Mouse (Mus musculus): ENCODE measurements around the gene Ptprd. TPM values are rescaled to one million over a fixed set of nuclear protein-coding genes. Genes with fewer than 3 reads are reported as not detected.

Ptprd gene
- polyA plus RNA-seq, 1 experiment from 2014 or later = 30.4 TPM

- H3K9ac ChIP-seq (replicated peaks; ENCODE audit: low read depth, low read length) = no peak overlapping the region
- 70% methylated on average over 6 of the region's 6 CpGs for WGBS
- no peaks in the 10 kb centered on the region for H3K9me3 ChIP-seq (ENCODE audit: control insufficient read depth, low read depth, low read length)
- no peaks in the 10 kb centered on the region for H3K27me3 ChIP-seq (ENCODE audit: control insufficient read depth, insufficient read depth, low read length)
- no peak overlapping the region for H3K4me2 ChIP-seq (replicated peaks; ENCODE audit: low read depth, low read length)
- no peaks in the 10 kb centered on the region for H3K4me1 ChIP-seq (ENCODE audit: control insufficient read depth, insufficient read depth, low read length)
- H3K36me3 ChIP-seq (ENCODE audit: control insufficient read depth, insufficient read depth, low read length) = no peaks in the 10 kb centered on the region
- ATAC-seq (ENCODE audit: insufficient number of reproducible peaks, insufficient read depth, low FRiP score, low read depth) = no peak
- no peak overlapping the region for H3K27ac ChIP-seq (ENCODE audit: low read length)
- H3K4me3 ChIP-seq (ENCODE audit: low read depth, low read length) = no peak overlapping the region
These were observed 969.8 kb downstream of the Ptprd start for GRCm38 (mm10) chr4:77241852-77242455.

- no peak overlapping the region for H3K27ac ChIP-seq (ENCODE audit: low read length)
- H3K36me3 ChIP-seq (ENCODE audit: control insufficient read depth, insufficient read depth, low read length) = no peaks in the 10 kb centered on the region
- no peaks in the 10 kb centered on the region for H3K27me3 ChIP-seq (ENCODE audit: control insufficient read depth, insufficient read depth, low read length)
- no peak overlapping the region for H3K4me2 ChIP-seq (replicated peaks; ENCODE audit: low read depth, low read length)
- no peak overlapping the region for H3K4me3 ChIP-seq (ENCODE audit: low read depth, low read length)
- no peaks in the 10 kb centered on the region for H3K4me1 ChIP-seq (ENCODE audit: control insufficient read depth, insufficient read depth, low read length)
- no peak for ATAC-seq (ENCODE audit: insufficient number of reproducible peaks, insufficient read depth, low FRiP score, low read depth)
- no peaks in the 10 kb centered on the region for H3K9me3 ChIP-seq (ENCODE audit: control insufficient read depth, low read depth, low read length)
- no peak overlapping the region for H3K9ac ChIP-seq (replicated peaks; ENCODE audit: low read depth, low read length)
- 74% methylated on average over 1 of the region's 1 CpGs for WGBS
These were observed 973.6 kb downstream of the Ptprd start for GRCm38 (mm10) chr4:77238144-77238543.

GRCm38 (mm10) chr4:77233243-77233642 is 978.5 kb downstream of the Ptprd start:
- Histone ChIP-seq H3K4me2 (replicated peaks; ENCODE audit: low read depth, low read length) (no peak overlapping the region), H3K4me1 (ENCODE audit: control insufficient read depth, insufficient read depth, low read length) (no peaks in the 10 kb centered on the region), H3K36me3 (ENCODE audit: control insufficient read depth, insufficient read depth, low read length) (no peaks in the 10 kb centered on the region), H3K4me3 (ENCODE audit: low read depth, low read length) (no peak overlapping the region), H3K9ac (replicated peaks; ENCODE audit: low read depth, low read length) (no peak overlapping the region), H3K27me3 (ENCODE audit: control insufficient read depth, insufficient read depth, low read length) (no peaks in the 10 kb centered on the region), H3K9me3 (ENCODE audit: control insufficient read depth, low read depth, low read length) (no peaks in the 10 kb centered on the region), H3K27ac (ENCODE audit: low read length) (no peak overlapping the region)
- WGBS = 78% methylated on average over 2 of the region's 2 CpGs
- no peak for ATAC-seq (ENCODE audit: insufficient number of reproducible peaks, insufficient read depth, low FRiP score, low read depth)

- WGBS = 87% methylated on average over 8 of the region's 8 CpGs
- no peaks in the 10 kb centered on the region for H3K4me1 ChIP-seq (ENCODE audit: control insufficient read depth, insufficient read depth, low read length)
- no peaks in the 10 kb centered on the region for H3K27me3 ChIP-seq (ENCODE audit: control insufficient read depth, insufficient read depth, low read length)
- no peak overlapping the region for H3K9ac ChIP-seq (replicated peaks; ENCODE audit: low read depth, low read length)
- no peak overlapping the region for H3K27ac ChIP-seq (ENCODE audit: low read length)
- no peaks in the 10 kb centered on the region for H3K36me3 ChIP-seq (ENCODE audit: control insufficient read depth, insufficient read depth, low read length)
- ATAC-seq (ENCODE audit: insufficient number of reproducible peaks, insufficient read depth, low FRiP score, low read depth) = no peak
- H3K4me2 ChIP-seq (replicated peaks; ENCODE audit: low read depth, low read length) = no peak overlapping the region
- no peak overlapping the region for H3K4me3 ChIP-seq (ENCODE audit: low read depth, low read length)
- H3K9me3 ChIP-seq (ENCODE audit: control insufficient read depth, low read depth, low read length) = no peaks in the 10 kb centered on the region
These were observed 1042.9 kb downstream of the Ptprd start for GRCm38 (mm10) chr4:77168866-77169265.

- no peaks in the 10 kb centered on the region for H3K9me3 ChIP-seq (ENCODE audit: control insufficient read depth, low read depth, low read length)
- 76% methylated on average over 3 of the region's 3 CpGs for WGBS
- no peaks in the 10 kb centered on the region for H3K4me1 ChIP-seq (ENCODE audit: control insufficient read depth, insufficient read depth, low read length)
- ATAC-seq (ENCODE audit: insufficient number of reproducible peaks, insufficient read depth, low FRiP score, low read depth) = no peak
- no peak overlapping the region for H3K4me3 ChIP-seq (ENCODE audit: low read depth, low read length)
- no peaks in the 10 kb centered on the region for H3K36me3 ChIP-seq (ENCODE audit: control insufficient read depth, insufficient read depth, low read length)
- H3K4me2 ChIP-seq (replicated peaks; ENCODE audit: low read depth, low read length) = no peak overlapping the region
- no peaks in the 10 kb centered on the region for H3K27me3 ChIP-seq (ENCODE audit: control insufficient read depth, insufficient read depth, low read length)
- no peak overlapping the region for H3K9ac ChIP-seq (replicated peaks; ENCODE audit: low read depth, low read length)
- no peak overlapping the region for H3K27ac ChIP-seq (ENCODE audit: low read length)
These were observed 1054.2 kb downstream of the Ptprd start for GRCm38 (mm10) chr4:77157601-77158000.

GRCm38 (mm10) chr4:77155561-77155960 is 1056.2 kb downstream of the Ptprd start:
- Histone ChIP-seq H3K9me3 (ENCODE audit: control insufficient read depth, low read depth, low read length) (no peaks in the 10 kb centered on the region), H3K4me2 (replicated peaks; ENCODE audit: low read depth, low read length) (no peak overlapping the region), H3K36me3 (ENCODE audit: control insufficient read depth, insufficient read depth, low read length) (no peaks in the 10 kb centered on the region), H3K4me1 (ENCODE audit: control insufficient read depth, insufficient read depth, low read length) (no peaks in the 10 kb centered on the region), H3K27me3 (ENCODE audit: control insufficient read depth, insufficient read depth, low read length) (no peaks in the 10 kb centered on the region), H3K9ac (replicated peaks; ENCODE audit: low read depth, low read length) (no peak overlapping the region), H3K27ac (ENCODE audit: low read length) (no peak overlapping the region), H3K4me3 (ENCODE audit: low read depth, low read length) (no peak overlapping the region)
- WGBS = 88% methylated on average over 2 of the region's 2 CpGs
- ATAC-seq (ENCODE audit: insufficient number of reproducible peaks, insufficient read depth, low FRiP score, low read depth) = no peak

- no peak overlapping the region for H3K4me3 ChIP-seq (ENCODE audit: low read depth, low read length)
- no peaks in the 10 kb centered on the region for H3K36me3 ChIP-seq (ENCODE audit: control insufficient read depth, insufficient read depth, low read length)
- H3K27ac ChIP-seq (ENCODE audit: low read length) = no peak overlapping the region
- H3K27me3 ChIP-seq (ENCODE audit: control insufficient read depth, insufficient read depth, low read length) = no peaks in the 10 kb centered on the region
- WGBS = 84% methylated on average over 1 of the region's 1 CpGs
- H3K4me1 ChIP-seq (ENCODE audit: control insufficient read depth, insufficient read depth, low read length) = no peaks in the 10 kb centered on the region
- no peak for ATAC-seq (ENCODE audit: insufficient number of reproducible peaks, insufficient read depth, low FRiP score, low read depth)
- H3K9me3 ChIP-seq (ENCODE audit: control insufficient read depth, low read depth, low read length) = no peaks in the 10 kb centered on the region
- H3K9ac ChIP-seq (replicated peaks; ENCODE audit: low read depth, low read length) = no peak overlapping the region
- no peak overlapping the region for H3K4me2 ChIP-seq (replicated peaks; ENCODE audit: low read depth, low read length)
These were observed 1056.7 kb downstream of the Ptprd start for GRCm38 (mm10) chr4:77155037-77155436.

- Histone ChIP-seq H3K9ac (replicated peaks; ENCODE audit: low read depth, low read length) (no peak overlapping the region), H3K4me1 (ENCODE audit: control insufficient read depth, insufficient read depth, low read length) (no peaks in the 10 kb centered on the region), H3K9me3 (ENCODE audit: control insufficient read depth, low read depth, low read length) (no peaks in the 10 kb centered on the region), H3K27ac (ENCODE audit: low read length) (no peak overlapping the region), H3K4me3 (ENCODE audit: low read depth, low read length) (no peak overlapping the region), H3K36me3 (ENCODE audit: control insufficient read depth, insufficient read depth, low read length) (no peaks in the 10 kb centered on the region), H3K27me3 (ENCODE audit: control insufficient read depth, insufficient read depth, low read length) (no peaks in the 10 kb centered on the region), H3K4me2 (replicated peaks; ENCODE audit: low read depth, low read length) (no peak overlapping the region)
- ATAC-seq (ENCODE audit: insufficient number of reproducible peaks, insufficient read depth, low FRiP score, low read depth) = no peak
- WGBS = 79% methylated on average over 2 of the region's 2 CpGs
These were observed 1086.9 kb downstream of the Ptprd start for GRCm38 (mm10) chr4:77124852-77125251.

- ATAC-seq (ENCODE audit: insufficient number of reproducible peaks, insufficient read depth, low FRiP score, low read depth) = no peak
- no peaks in the 10 kb centered on the region for H3K27me3 ChIP-seq (ENCODE audit: control insufficient read depth, insufficient read depth, low read length)
- H3K4me1 ChIP-seq (ENCODE audit: control insufficient read depth, insufficient read depth, low read length) = no peaks in the 10 kb centered on the region
- H3K9me3 ChIP-seq (ENCODE audit: control insufficient read depth, low read depth, low read length) = no peaks in the 10 kb centered on the region
- H3K4me2 ChIP-seq (replicated peaks; ENCODE audit: low read depth, low read length) = no peak overlapping the region
- H3K27ac ChIP-seq (ENCODE audit: low read length) = no peak overlapping the region
- no peak overlapping the region for H3K9ac ChIP-seq (replicated peaks; ENCODE audit: low read depth, low read length)
- 76% methylated on average over 1 of the region's 1 CpGs for WGBS
- no peak overlapping the region for H3K4me3 ChIP-seq (ENCODE audit: low read depth, low read length)
- no peaks in the 10 kb centered on the region for H3K36me3 ChIP-seq (ENCODE audit: control insufficient read depth, insufficient read depth, low read length)
These were observed 1100.9 kb downstream of the Ptprd start for GRCm38 (mm10) chr4:77110894-77111293.

Data from stomach, embryonic 14.5 days (tissue).